Mouse (Mus musculus): ENCODE data around the gene Lhfpl5. TPM values are rescaled to one million over a fixed set of nuclear protein-coding genes. Genes with fewer than 3 reads are reported as not detected.

Gene Lhfpl5
- total and polyA plus RNA-seq, 3 experiments = 0.08 TPM; not detected in 2

- no peak for TF ChIP-seq MAX (IDR thresholded peaks at IDR 0.05; ENCODE audit: low read length)
- no peak for TF ChIP-seq ELF1 (IDR thresholded peaks at IDR 0.05; ENCODE audit: low read depth, low read length)
- no peak for TF ChIP-seq USF2 (conservative IDR thresholded peaks at IDR 0.05; ENCODE audit: low read depth, low read length)
- no peak for TF ChIP-seq MEF2A (IDR thresholded peaks at IDR 0.05; ENCODE audit: borderline replicate concordance, low read depth, low read length)
- no peak for TF ChIP-seq TCF12 (IDR thresholded peaks at IDR 0.05; ENCODE audit: low read depth, low read length)
- no peak for TF ChIP-seq IRF4 (IDR thresholded peaks at IDR 0.05; ENCODE audit: low read depth, low read length)
- TF ChIP-seq JUND (conservative IDR thresholded peaks at IDR 0.05; ENCODE audit: low read depth, low read length) = no peak
- no peak for TF ChIP-seq HCFC1 (IDR thresholded peaks at IDR 0.05; ENCODE audit: low read depth, low read length)
- TF ChIP-seq MXI1 (IDR thresholded peaks at IDR 0.05; ENCODE audit: low read depth, low read length) = no peak
- TF ChIP-seq ZKSCAN1 (IDR thresholded peaks at IDR 0.05; ENCODE audit: borderline replicate concordance, low read depth, low read length) = no peak
- no peak for TF ChIP-seq E2F4 (IDR thresholded peaks at IDR 0.05; ENCODE audit: insufficient replicate concordance, low read depth, low read length)
- no peak for TF ChIP-seq NELFE (IDR thresholded peaks at IDR 0.05; ENCODE audit: low read depth, low read length)
- TF ChIP-seq MYC (IDR thresholded peaks at IDR 0.05; ENCODE audit: low read depth, low read length) = no peak
- Histone ChIP-seq H3K9me3 (replicated peaks; ENCODE audit: low read length) (no peaks in the 10 kb centered on the region), H3K4me3 (replicated peaks in 1 of 3; ENCODE audit: low read depth in 2 of 3, low read length in 2 of 3, poor library complexity in 1 of 3) (no peak overlapping the region), H3K36me3 (replicated peaks in 1 of 2; ENCODE audit: control insufficient read depth in 1 of 2, insufficient read depth in 1 of 2, low read length in 1 of 2) (peaks cover 35 to 75% of the 10 kb centered on the region in 2 experiments), H3K27me3 (replicated peaks) (no peaks in the 10 kb centered on the region), H3K79me2 (replicated peaks; ENCODE audit: control insufficient read depth, extremely low read depth, insufficient read depth, poor library complexity, severe bottlenecking) (peaks cover 85% of the 10 kb centered on the region), H3K4me2 (ENCODE audit: insufficient read depth, low read depth, poor library complexity, severe bottlenecking) (no peak overlapping the region), H3K9ac (ENCODE audit: insufficient read depth, low read depth) (no peak overlapping the region), H3K27ac (ENCODE audit: insufficient read depth, low read depth) (no peak overlapping the region), H3K4me1 (ENCODE audit: control insufficient read depth in 1 of 2, insufficient read depth in 2 of 2) (peaks cover 3 to 37% of the 10 kb centered on the region in 2 experiments)
- in situ Hi-C loops (cut with MboI; ENCODE audit: low pct_ligation_motif_present, low pct_unique_long_range_greater_than_20kb, low sequenced_read_pairs) = no loop called here
- dilution Hi-C loops (cut with MboI; ENCODE audit: extremely low pct_ligation_motif_present, extremely low pct_unique_long_range_greater_than_20kb, low sequenced_read_pairs) = no loop called here
- no peak for DNase-seq (ENCODE audit: extremely low read depth)
Observed at GRCm38 (mm10) chr17:28615332-28615731, 39.9 kb downstream of the Lhfpl5 start.

GRCm38 (mm10) chr17:28617636-28618035 lies 42.2 kb downstream of the Lhfpl5 start:
- Histone ChIP-seq H3K27ac (ENCODE audit: insufficient read depth, low read depth) (no peak overlapping the region), H3K4me3 (replicated peaks in 1 of 3; ENCODE audit: low read depth in 2 of 3, low read length in 2 of 3, poor library complexity in 1 of 3) (no peak overlapping the region), H3K36me3 (replicated peaks in 1 of 2; ENCODE audit: control insufficient read depth in 1 of 2, insufficient read depth in 1 of 2, low read length in 1 of 2) (peaks cover 35 to 66% of the 10 kb centered on the region in 2 experiments), H3K4me2 (ENCODE audit: insufficient read depth, low read depth, poor library complexity, severe bottlenecking) (no peak overlapping the region), H3K9ac (ENCODE audit: insufficient read depth, low read depth) (no peak overlapping the region), H3K9me3 (replicated peaks; ENCODE audit: low read length) (no peaks in the 10 kb centered on the region), H3K79me2 (replicated peaks; ENCODE audit: control insufficient read depth, extremely low read depth, insufficient read depth, poor library complexity, severe bottlenecking) (peaks cover 84% of the 10 kb centered on the region), H3K27me3 (replicated peaks) (no peaks in the 10 kb centered on the region), H3K4me1 (ENCODE audit: control insufficient read depth in 1 of 2, insufficient read depth in 2 of 2) (peaks cover 3 to 46% of the 10 kb centered on the region in 2 experiments)
- dilution Hi-C loops (cut with MboI; ENCODE audit: extremely low pct_ligation_motif_present, extremely low pct_unique_long_range_greater_than_20kb, low sequenced_read_pairs) (no loop called here), in situ Hi-C loops (cut with MboI; ENCODE audit: low pct_ligation_motif_present, low pct_unique_long_range_greater_than_20kb, low sequenced_read_pairs) (no loop called here)
- DNase-seq (ENCODE audit: extremely low read depth) = no peak
- TF ChIP-seq USF2 (conservative IDR thresholded peaks at IDR 0.05; ENCODE audit: low read depth, low read length) (no peak), ETS1 (conservative IDR thresholded peaks at IDR 0.05; ENCODE audit: low read depth, low read length) (no peak), POLR2AphosphoS2 (IDR thresholded peaks at IDR 0.05; ENCODE audit: low read depth, low read length) (no peak), MAFK (IDR thresholded peaks at IDR 0.05; ENCODE audit: insufficient replicate concordance, low read length) (no peak), KAT2A (IDR thresholded peaks at IDR 0.05; ENCODE audit: insufficient replicate concordance, low read length) (no peak), PAX5 (IDR thresholded peaks at IDR 0.05; ENCODE audit: low read length) (no peak), GABPA (IDR thresholded peaks at IDR 0.05; ENCODE audit: insufficient replicate concordance, low read depth, low read length) (no peak), RCOR1 (conservative IDR thresholded peaks at IDR 0.05; ENCODE audit: low read depth, low read length) (no peak), ZMIZ1 (IDR thresholded peaks at IDR 0.05; ENCODE audit: low read depth, low read length) (no peak), ZC3H11A (IDR thresholded peaks at IDR 0.05; ENCODE audit: low read depth, low read length) (no peak), CTCF (conservative IDR thresholded peaks at IDR 0.05 in 1 of 2, IDR thresholded peaks at IDR 0.05 in 1 of 2; ENCODE audit: low read depth in 2 of 2, low read length in 2 of 2) (no peak)

Data from CH12.LX (cell line).